Mouse (Mus musculus) right cerebral cortex, adult 18-20 months (tissue): ENCODE data around the gene Olfr1510.
"Not testable (repeated sequence)": the region's sequence is repeated elsewhere in the genome, so short reads cannot be mapped to it uniquely, and the experiment has no call there.

Experiments used
- DNase-seq: peaks from one replicate; pipeline ENCODE4 v3.0.0; 2022; ENCODE audit warnings: mixed read lengths

Olfr1510 gene

GRCm38 (mm10) chr14:52414273-52414672 is at the start of gene Olfr1510:
Gene Olfr1510 (minus strand): TSS chr14:52414373.
- DNase-seq = no peak

- no peak for DNase-seq
These were observed 47.8 kb upstream of the Olfr1510 start for GRCm38 (mm10) chr14:52461928-52462327.

GRCm38 (mm10) chr14:52451138-52451537 is 37.0 kb upstream of the Olfr1510 start:
- DNase-seq = no peak

GRCm38 (mm10) chr14:52442690-52443089 is 28.5 kb upstream of the Olfr1510 start, which contains the start of gene Olfr1509:
Gene Olfr1509 (plus strand): TSS chr14:52442990.
- DNase-seq = no peak

- DNase-seq = no peak
These were observed 13.5 kb upstream of the Olfr1510 start for GRCm38 (mm10) chr14:52427686-52428085.

- DNase-seq = not testable (repeated sequence)
These were observed 3.8 kb downstream of the Olfr1510 start for GRCm38 (mm10) chr14:52410142-52410919.

GRCm38 (mm10) chr14:52397279-52397678 is 16.9 kb downstream of the Olfr1510 start, which contains the start of gene Olfr1511:
Gene Olfr1511 (minus strand): TSS chr14:52397379.
- DNase-seq = no peak

- not testable (repeated sequence) for DNase-seq
These were observed 23.9 kb downstream of the Olfr1510 start for GRCm38 (mm10) chr14:52390084-52390848.

GRCm38 (mm10) chr14:52379068-52379467 is 35.1 kb downstream of the Olfr1510 start, which contains the start of gene Olfr1512:
Gene Olfr1512 (minus strand): TSS chr14:52379168.
- DNase-seq = no peak

GRCm38 (mm10) chr14:52368741-52369140 is 45.4 kb downstream of the Olfr1510 start:
- DNase-seq = no peak
